Mouse (Mus musculus) liver, embryonic 15.5 days (tissue): Measurements from ENCODE around the gene Rpl10. TPM values are rescaled to one million over a fixed set of nuclear protein-coding genes. Genes with fewer than 3 reads are reported as not detected.
A peak's percentile ranks its signal among the peaks of the same experiment; 100 is the strongest.

Source experiments
- ATAC-seq: fragments of 200-750 bp; cut with Nextera tagmentation; 2 replicates; pipeline ENCODE4 v1.8.0; 2017; ENCODE audit warnings: moderate number of reproducible peaks, mild to moderate bottlenecking, moderate library complexity; ENCODE audit not compliant: insufficient read depth
- H3K27ac ChIP-seq: fragments of 300-500 bp; sonication (generic); replicated peaks from 2 replicates; pipeline ENCODE4 v1.5.1; 2015; ENCODE audit warnings: mild to moderate bottlenecking, inconsistent platforms
- H3K27me3 ChIP-seq: fragments of 300-500 bp; sonication (generic); 2 replicates; pipeline ENCODE4 v1.6.1; 2015; ENCODE audit warnings: mild to moderate bottlenecking, inconsistent platforms
- H3K36me3 ChIP-seq: fragments of 300-500 bp; sonication (generic); replicated peaks from 2 replicates; pipeline ENCODE4 v1.6.1; 2015; ENCODE audit warnings: moderate library complexity, mild to moderate bottlenecking, inconsistent platforms
- H3K4me1 ChIP-seq: fragments of 300-500 bp; sonication (generic); replicated peaks from 2 replicates; pipeline ENCODE4 v1.6.1; 2015; ENCODE audit warnings: inconsistent platforms
- H3K4me2 ChIP-seq: fragments of 300-500 bp; sonication (generic); 2 replicates; pipeline ENCODE4 v1.6.1; 2015; ENCODE audit warnings: moderate library complexity, mild to moderate bottlenecking, inconsistent platforms
- H3K4me3 ChIP-seq: fragments of 300-500 bp; sonication (generic); replicated peaks from 2 replicates; pipeline ENCODE4 v1.5.1; 2015; ENCODE audit warnings: mild to moderate bottlenecking, inconsistent platforms
- H3K9ac ChIP-seq: fragments of 300-500 bp; sonication (generic); 2 replicates; pipeline ENCODE4 v1.6.1; 2015; ENCODE audit warnings: moderate library complexity, mild to moderate bottlenecking, inconsistent platforms
- H3K9me3 ChIP-seq: fragments of 300-500 bp; sonication (generic); replicated peaks from 2 replicates; pipeline ENCODE4 v1.6.1; 2016; ENCODE audit warnings: inconsistent platforms
- WGBS: fragments of 180-500 bp; shearing (Covaris S2); methylation state at CpG from one replicate; pipeline ENCODE4 v1.1.7; 2015; ENCODE audit warnings: mixed read lengths; ENCODE audit not compliant: insufficient replicate concordance; 5-methylcytosine and 5-hydroxymethylcytosine counted together
- polyA plus RNA-seq: library from polyadenylated mRNA; unstranded; fragments of >200 nt; fragmentation: Nextera tagmentation; extraction: Ambion mirVana; gene quantifications from 2 replicates; pipeline ENCODE4 v1.2.1, GENCODE M21; 2015

Rpl10 gene
- polyA plus RNA-seq, 1 experiment from 2014 or later: 378 TPM

- Histone ChIP-seq H3K9ac (peak overlapping the region; percentile 64), H3K27ac (peak overlapping the region; percentile 95), H3K36me3 (0 out of 2 replicates have a peak, but pooled peaks cover 7% of the 10 kb centered on the region), H3K9me3 (no peaks in the 10 kb centered on the region), H3K4me1 (peaks cover 35% of the 10 kb centered on the region), H3K4me3 (peak overlapping the region; percentile 66), H3K4me2 (peak overlapping the region; percentile 83), H3K27me3 (no peaks in the 10 kb centered on the region)
- 0 out of 2 replicates have a peak, but pooled peaks have one; percentile 3 for ATAC-seq
- 16% methylated on average over 14 of the region's 14 CpGs for WGBS
These were observed 10.6 kb downstream of the Rpl10 start for GRCm38 (mm10) chrX:74281041-74281731.

- WGBS: 17% methylated on average over 16 of the region's 16 CpGs
- H3K27ac ChIP-seq: peak within 1 kb of the TSS; percentile 95
- H3K4me2 ChIP-seq: peak within 1 kb of the TSS; percentile 83
- 0 out of 2 replicates have a peak, but pooled peaks cover under 1% of the 10 kb centered on the region for H3K36me3 ChIP-seq
- no peaks in the 10 kb centered on the region for H3K27me3 ChIP-seq
- H3K4me1 ChIP-seq: peaks cover 35% of the 10 kb centered on the region
- ATAC-seq: peak; percentile 95
- H3K9ac ChIP-seq: peak within 1 kb of the TSS; percentile 74
- H3K9me3 ChIP-seq: no peaks in the 10 kb centered on the region
- H3K4me3 ChIP-seq: peak within 1 kb of the TSS; percentile 66
These were observed 11.3 kb downstream of the Rpl10 start, which contains the start of the genes Taz and Dnase1l1 for GRCm38 (mm10) chrX:74281732-74282394. Taz (plus strand) TSS chrX:74281912. Dnase1l1 (minus strand) TSS chrX:74282337.

GRCm38 (mm10) chrX:74282395-74283091 is 11.9 kb downstream of the Rpl10 start:
- Histone ChIP-seq H3K4me1 (peaks cover 35% of the 10 kb centered on the region), H3K36me3 (no peaks in the 10 kb centered on the region), H3K27ac (peak overlapping the region; percentile 95), H3K27me3 (no peaks in the 10 kb centered on the region), H3K9ac (peak overlapping the region; percentile 74), H3K4me3 (peak overlapping the region; percentile 66), H3K4me2 (peak overlapping the region; percentile 83), H3K9me3 (no peaks in the 10 kb centered on the region)
- WGBS: 19% methylated on average over 39 of the region's 39 CpGs
- ATAC-seq: peak; percentile 54

DNA sequence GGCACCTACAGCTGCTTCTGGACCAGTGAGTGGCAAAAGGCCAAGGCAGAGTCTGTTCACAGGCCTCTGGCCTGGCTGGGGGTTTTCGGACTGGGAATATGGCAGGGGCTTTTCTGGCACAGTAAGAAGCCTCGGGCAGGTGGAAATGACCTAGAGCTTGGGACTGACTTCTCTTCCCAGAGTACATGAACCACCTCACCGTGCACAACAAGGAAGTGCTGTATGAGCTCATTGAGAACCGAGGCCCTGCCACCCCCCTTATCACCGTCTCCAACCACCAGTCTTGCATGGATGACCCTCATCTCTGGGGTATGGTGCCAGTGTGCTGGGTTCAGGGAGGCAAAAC is 12.5 kb downstream of the Rpl10 start:
- Histone ChIP-seq H3K27me3 (no peaks in the 10 kb centered on the region), H3K36me3 (no peaks in the 10 kb centered on the region), H3K4me1 (peaks cover 35% of the 10 kb centered on the region), H3K9me3 (no peaks in the 10 kb centered on the region), H3K4me2 (peak overlapping the region; percentile 83), H3K4me3 (peak overlapping the region; percentile 66), H3K9ac (peak overlapping the region; percentile 74), H3K27ac (peak overlapping the region; percentile 95)
- ATAC-seq: no peak
- WGBS: 22% methylated on average over 5 of the region's 5 CpGs

DNA sequence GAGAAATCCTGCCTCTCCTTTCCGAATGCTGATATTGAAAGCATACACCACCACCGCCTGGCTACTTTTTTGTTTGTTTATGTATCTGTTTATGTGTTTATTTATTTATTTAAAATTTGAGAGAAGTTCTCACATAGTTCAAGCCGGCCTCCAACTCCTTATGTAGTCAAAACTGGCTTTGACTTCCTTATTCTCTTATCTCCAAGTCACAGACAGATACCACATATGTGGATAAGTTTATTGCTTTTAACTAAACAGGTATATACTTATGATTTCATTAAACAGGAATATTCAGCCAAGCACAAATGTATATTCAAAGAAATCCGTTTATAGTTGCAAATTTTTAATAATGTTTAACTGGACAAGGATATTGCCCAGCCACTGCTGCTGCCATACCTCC is 22.8 kb downstream of the Rpl10 start:
- 37% methylated on average over 4 of the region's 4 CpGs for WGBS
- 0 out of 2 replicates have a peak, but pooled peaks cover 11% of the 10 kb centered on the region for H3K36me3 ChIP-seq
- H3K4me2 ChIP-seq: no peak overlapping the region
- no peak overlapping the region for H3K4me3 ChIP-seq
- no peaks in the 10 kb centered on the region for H3K9me3 ChIP-seq
- no peak overlapping the region for H3K27ac ChIP-seq
- peaks cover 7% of the 10 kb centered on the region; the same call in 1 of the 2 replicates for H3K4me1 ChIP-seq
- ATAC-seq: no peak
- no peaks in the 10 kb centered on the region for H3K27me3 ChIP-seq
- H3K9ac ChIP-seq: no peak overlapping the region

DNA sequence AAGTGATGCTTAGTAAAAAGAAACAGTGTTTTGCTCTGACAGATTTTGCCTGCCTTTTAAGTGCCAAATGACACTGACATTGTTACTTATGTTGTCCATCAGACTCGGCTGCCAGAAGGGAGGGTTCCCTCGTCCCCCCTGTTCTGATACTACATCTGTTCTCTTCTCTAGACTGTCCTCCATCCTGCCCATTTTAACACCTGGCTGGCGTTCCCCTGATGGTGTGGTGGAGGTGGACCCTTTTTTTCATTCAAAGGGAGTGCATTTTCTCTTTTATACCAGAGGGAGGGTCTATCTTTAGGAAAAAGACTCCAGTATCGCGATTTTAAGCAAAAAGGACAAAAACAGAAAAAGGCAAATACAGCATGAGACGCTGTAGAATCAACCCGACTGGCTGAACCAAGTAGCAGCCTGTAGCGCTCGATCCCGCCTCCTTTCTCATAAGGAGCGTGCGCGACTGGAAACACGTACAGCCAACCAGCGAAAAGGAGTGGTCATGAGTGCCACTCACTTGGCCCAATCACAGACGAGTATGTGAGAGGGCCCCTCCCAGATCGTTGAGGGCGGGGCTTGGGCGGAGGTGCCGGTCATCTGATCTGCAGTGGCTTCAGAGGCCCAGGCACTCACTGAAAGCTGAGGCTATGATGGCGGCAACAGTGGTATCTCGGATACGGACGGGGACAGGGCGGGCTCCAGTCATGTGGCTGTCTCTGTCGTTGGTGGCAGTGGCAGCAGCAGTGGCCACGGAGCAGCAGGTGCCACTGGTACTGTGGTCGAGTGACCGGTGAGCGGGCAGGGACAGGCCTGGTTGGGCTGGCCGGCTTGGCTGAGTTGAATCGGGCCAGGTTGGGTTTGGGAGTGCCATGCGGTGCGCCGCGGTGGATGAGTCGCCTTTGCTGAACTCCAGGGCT is 26.2 kb downstream of the Rpl10 start, which contains the start of gene Atp6ap1:
Gene Atp6ap1, plus strand, starts transcription at position 560 of the 911 bp plus-strand sequence.
- peak; percentile 94 for ATAC-seq
- Histone ChIP-seq H3K27ac (peak within 1 kb of the TSS; percentile 85), H3K4me3 (peak within 1 kb of the TSS; percentile 74), H3K36me3 (peaks cover 20% of the 10 kb centered on the region), H3K9ac (peak within 1 kb of the TSS; percentile 79), H3K27me3 (no peaks in the 10 kb centered on the region), H3K4me1 (peaks cover 15% of the 10 kb centered on the region), H3K4me2 (peak within 1 kb of the TSS; percentile 77), H3K9me3 (no peaks in the 10 kb centered on the region)
- 15% methylated on average over 37 of the region's 37 CpGs for WGBS

GRCm38 (mm10) chrX:74298348-74298747 is 27.7 kb downstream of the Rpl10 start:
- Histone ChIP-seq H3K27ac (no peak overlapping the region; the same call in 1 of the 2 replicates), H3K4me2 (peak overlapping the region; percentile 55), H3K9me3 (no peaks in the 10 kb centered on the region), H3K4me3 (peak overlapping the region; percentile 10; the same call in 1 of the 2 replicates), H3K9ac (no peak overlapping the region), H3K27me3 (no peaks in the 10 kb centered on the region), H3K36me3 (peaks cover 36% of the 10 kb centered on the region), H3K4me1 (peaks cover 15% of the 10 kb centered on the region)
- 44% methylated on average over 1 of the region's 1 CpGs for WGBS
- no peak for ATAC-seq

GRCm38 (mm10) chrX:74299721-74300120 is 29.1 kb downstream of the Rpl10 start:
- Histone ChIP-seq H3K27me3 (no peaks in the 10 kb centered on the region), H3K9ac (no peak overlapping the region), H3K27ac (peak overlapping the region; percentile 51; the same call in 1 of the 2 replicates), H3K4me1 (peaks cover 22% of the 10 kb centered on the region), H3K9me3 (no peaks in the 10 kb centered on the region), H3K4me3 (no peak overlapping the region), H3K4me2 (no peak overlapping the region), H3K36me3 (peaks cover 47% of the 10 kb centered on the region)
- ATAC-seq: no peak
- WGBS: 56% methylated on average over 3 of the region's 3 CpGs

GRCm38 (mm10) chrX:74304867-74305700 is 34.5 kb downstream of the Rpl10 start, which contains the start of gene Gdi1:
Gdi1 (plus strand) TSS chrX:74304998.
- Histone ChIP-seq H3K9me3 (no peaks in the 10 kb centered on the region), H3K27ac (peak within 1 kb of the TSS; percentile 89), H3K4me3 (peak within 1 kb of the TSS; percentile 73), H3K4me1 (peaks cover 19% of the 10 kb centered on the region), H3K4me2 (peak within 1 kb of the TSS; percentile 74), H3K9ac (peak within 1 kb of the TSS; percentile 71), H3K36me3 (peaks cover 82% of the 10 kb centered on the region), H3K27me3 (no peaks in the 10 kb centered on the region)
- ATAC-seq: peak; percentile 86
- 9% methylated on average over 41 of the region's 41 CpGs for WGBS
